Mouse (Mus musculus): ENCODE measurements at regions not wholly inside any gene's neighbourhood (a gene's known extent, or its start where the extent isn't known, plus 50 kb on each side); places are given as distances from the start of the nearest gene placed in this dataset.

- TF ChIP-seq CTCF (IDR thresholded peaks at IDR 0.05; ENCODE audit: low read depth) (no peak), EP300 (IDR thresholded peaks at IDR 0.05; ENCODE audit: low read depth) (no peak)
Observed at GRCm38 (mm10) chr12:117447843-117448728, 68.2 kb upstream of the Rapgef5 start.
